Comparison of ENCODE assay signal across 8 mouse cellular contexts in the genomic region with DNA sequence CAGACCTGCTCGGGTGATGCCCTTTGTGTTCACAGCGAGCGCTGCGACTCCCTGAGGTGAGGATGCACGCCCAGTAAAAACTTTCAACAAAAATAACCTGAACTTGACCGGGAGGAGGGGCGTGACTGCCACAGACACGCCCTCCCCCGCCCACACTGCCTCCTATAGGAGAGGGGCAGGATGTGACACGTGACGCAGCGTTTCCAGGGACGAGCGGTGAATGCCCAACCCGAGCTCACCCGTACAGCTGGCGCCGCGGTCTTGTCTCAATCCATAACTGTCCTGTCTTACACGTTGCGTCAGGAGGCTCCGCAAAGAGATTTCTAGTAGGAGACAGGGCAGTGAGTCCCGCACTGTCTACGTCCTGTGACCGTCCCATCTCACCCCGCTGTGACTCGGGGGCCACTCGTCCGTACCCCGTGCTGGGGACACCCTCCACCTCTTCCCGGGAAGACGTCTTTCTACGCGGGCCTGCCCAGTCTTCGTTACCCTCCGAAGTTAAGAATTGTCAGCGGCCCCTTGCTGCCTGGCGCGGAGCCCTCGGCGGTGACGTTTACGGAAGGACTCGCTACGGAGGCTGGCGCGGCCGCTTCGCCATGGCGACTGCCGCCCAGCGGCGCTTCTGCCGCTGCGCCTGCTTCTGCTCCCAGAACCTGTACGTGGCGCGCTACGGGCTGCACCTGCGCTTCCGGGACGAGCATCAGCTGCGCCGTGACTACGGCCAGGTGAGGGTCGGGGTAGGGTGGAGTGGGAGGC. TPM values are rescaled to one million over a fixed set of nuclear protein-coding genes. Genes with fewer than 3 reads are reported as not detected.
A peak's percentile ranks its signal among the peaks of the same experiment; 100 is the strongest.
DNase-seq lines count a peak whose midpoint lies in the region; ATAC-seq and TF ChIP-seq lines count a peak whose summit lies in the region.

A gene (plus strand): TSS at position 556 of the 756 bp plus-strand sequence.

- peak; percentile 35; the same call in 1 of the 2 replicates for TF ChIP-seq POLR2A in olfactory bulb, adult 2 months (IDR thresholded peaks at IDR 0.05; ENCODE audit: insufficient read depth, low read depth, low read length)
- TF ChIP-seq POLR2A in thymus, adult 2 months (IDR thresholded peaks at IDR 0.05; ENCODE audit: control insufficient read depth, extremely low read depth, insufficient read depth, low read length, poor library complexity) = peak; percentile 44

- TF ChIP-seq CTCF in G1E (IDR thresholded peaks at IDR 0.05; ENCODE audit: low read depth, low read length) = no peak
- peak; percentile 51 for TF ChIP-seq CTCF in layer of hippocampus, adult 2 months (conservative IDR thresholded peaks at IDR 0.05)
- peak; percentile 57 for TF ChIP-seq CTCF in lung, embryonic 14.5 days (IDR thresholded peaks at IDR 0.05; ENCODE audit: low read depth)
- no peak for TF ChIP-seq CTCF in olfactory bulb, adult 2 months (IDR thresholded peaks at IDR 0.05; ENCODE audit: insufficient read depth, low read depth, low read length)
- TF ChIP-seq CTCF in thymus, adult 2 months (IDR thresholded peaks at IDR 0.05; ENCODE audit: borderline replicate concordance, control insufficient read depth, extremely low read depth, insufficient read depth, low read length, poor library complexity) = peak; percentile 68; the same call in 1 of the 2 replicates

- H3K9me3 ChIP-seq in G1E (replicated peaks) = peaks cover 4% of the 10 kb centered on the region; the same call in 1 of the 2 replicates
- H3K9me3 ChIP-seq in forebrain, embryonic 16.5 days (ENCODE audit: control insufficient read depth, low read length) = no peaks in the 10 kb centered on the region
- no peaks in the 10 kb centered on the region for H3K9me3 ChIP-seq in lung, embryonic 14.5 days (ENCODE audit: low read depth, low read length)

- H3K4me2 ChIP-seq in forebrain, embryonic 16.5 days (ENCODE audit: low read length) = peak within 1 kb of the TSS; percentile 91
- peak within 1 kb of the TSS; percentile 94 for H3K4me2 ChIP-seq in lung, embryonic 14.5 days

- peak; percentile 87 for ATAC-seq in G1E (ENCODE audit: extremely low read depth, insufficient number of reproducible peaks, low FRiP score, poor library complexity, severe bottlenecking)
- peak; percentile 98 for ATAC-seq in forebrain, embryonic 16.5 days
- ATAC-seq in lung, embryonic 14.5 days (ENCODE audit: insufficient read depth) = peak; percentile 98

- peaks cover 48% of the 10 kb centered on the region for H3K4me1 ChIP-seq in G1E (ENCODE audit: insufficient read depth, low read depth, low read length)
- peaks cover 26% of the 10 kb centered on the region for H3K4me1 ChIP-seq in forebrain, embryonic 16.5 days (replicated peaks; ENCODE audit: control insufficient read depth, insufficient read depth, low read length)
- peaks cover 5% of the 10 kb centered on the region; the same call in 1 of the 2 replicates for H3K4me1 ChIP-seq in lung, embryonic 14.5 days (ENCODE audit: insufficient read depth)
- H3K4me1 ChIP-seq in olfactory bulb, adult 2 months (ENCODE audit: control insufficient read depth, insufficient read depth, low read length) = peaks cover 33% of the 10 kb centered on the region
- peaks cover 25% of the 10 kb centered on the region for H3K4me1 ChIP-seq in thymus, adult 2 months (replicated peaks; ENCODE audit: control insufficient read depth, insufficient read depth, low read length)

- under 1% methylated on average over 66 of the region's 66 CpGs for WGBS in forebrain, embryonic 16.5 days
- under 1% methylated on average over 66 of the region's 66 CpGs for WGBS in lung, embryonic 14.5 days
- under 1% methylated on average over 66 of the region's 66 CpGs for WGBS in olfactory bulb, adult 2 months
- under 1% methylated on average over 66 of the region's 66 CpGs for WGBS in thymus, adult 2 months

- peak within 1 kb of the TSS; percentile 91 for H3K4me3 ChIP-seq in G1E (ENCODE audit: low read depth, low read length)
- peak within 1 kb of the TSS; percentile 84 for H3K4me3 ChIP-seq in forebrain, embryonic 16.5 days (replicated peaks; ENCODE audit: low read length)
- peak within 1 kb of the TSS; percentile 80 for H3K4me3 ChIP-seq in layer of hippocampus, adult 2 months
- peak within 1 kb of the TSS; percentile 85 for H3K4me3 ChIP-seq in lung, embryonic 14.5 days (ENCODE audit: low read depth, low read length)
- H3K4me3 ChIP-seq in olfactory bulb, adult 2 months (ENCODE audit: insufficient read depth, low read depth, low read length) = peak within 1 kb of the TSS; percentile 98
- peak within 1 kb of the TSS; percentile 81 for H3K4me3 ChIP-seq in thymus, adult 2 months (ENCODE audit: control insufficient read depth, insufficient read depth, low read length)

- peak within 1 kb of the TSS; percentile 73 for H3K9ac ChIP-seq in forebrain, embryonic 16.5 days (replicated peaks; ENCODE audit: low read depth, low read length)
- H3K9ac ChIP-seq in lung, embryonic 14.5 days = peak within 1 kb of the TSS; percentile 64

- H3K27me3 ChIP-seq in G1E (ENCODE audit: insufficient read depth, low read length) = no peaks in the 10 kb centered on the region
- no peaks in the 10 kb centered on the region for H3K27me3 ChIP-seq in forebrain, embryonic 16.5 days (replicated peaks; ENCODE audit: control insufficient read depth, insufficient read depth, low read length)
- H3K27me3 ChIP-seq in lung, embryonic 14.5 days (ENCODE audit: insufficient read depth, low read length) = no peaks in the 10 kb centered on the region
- no peaks in the 10 kb centered on the region for H3K27me3 ChIP-seq in thymus, adult 2 months (ENCODE audit: control insufficient read depth, insufficient read depth, low read length)

- intact Hi-C loops in heart, postnatal 36 days (cut with DNase I) = no loop called here

- H3K36me3 ChIP-seq in G1E (replicated peaks) = peaks cover 32% of the 10 kb centered on the region
- H3K36me3 ChIP-seq in forebrain, embryonic 16.5 days (ENCODE audit: control insufficient read depth, insufficient read depth) = no peaks in the 10 kb centered on the region
- H3K36me3 ChIP-seq in lung, embryonic 14.5 days (ENCODE audit: insufficient read depth) = peaks cover 5% of the 10 kb centered on the region; the same call in 1 of the 2 replicates
- no peaks in the 10 kb centered on the region for H3K36me3 ChIP-seq in thymus, adult 2 months (ENCODE audit: control insufficient read depth, insufficient read depth, low read length)

- DNase-seq in G1E (ENCODE audit: low spot score) = peak; percentile 99
- DNase-seq in cerebellum, adult 18-20 months = peak; percentile 94 to 96
- DNase-seq in heart, postnatal 36 days = peak; percentile 97
- peak; percentile 94 for DNase-seq in layer of hippocampus, adult 2 months (ENCODE audit: low spot score in 2 of 2)
- peak; percentile 98 for DNase-seq in lung, embryonic 14.5 days
- DNase-seq in thymus, adult 2 months = peak; percentile 94

- H3K27ac ChIP-seq in forebrain, embryonic 16.5 days (ENCODE audit: low read length) = peak within 1 kb of the TSS; percentile 90
- H3K27ac ChIP-seq in layer of hippocampus, adult 2 months = peak within 1 kb of the TSS; percentile 96
- peak within 1 kb of the TSS; percentile 85 for H3K27ac ChIP-seq in lung, embryonic 14.5 days (ENCODE audit: low read depth)
- H3K27ac ChIP-seq in olfactory bulb, adult 2 months (ENCODE audit: insufficient read depth, low read depth, low read length) = peak within 1 kb of the TSS; percentile 99
- H3K27ac ChIP-seq in thymus, adult 2 months (ENCODE audit: control insufficient read depth, insufficient read depth, low read length) = peak within 1 kb of the TSS; percentile 66

RNA-seq across cellular contexts. Expression of the gene that starts here (rescaled TPM):
- total RNA-seq in G1E (2014; fragmentation: Nextera tagmentation) (7.2 and 28.1 TPM in 2 replicates), G1E (2017) (14.9 and 15.4 TPM in 2 replicates)
- polyA plus RNA-seq in G1E (2012) = 60.2 and 73.8 TPM in 2 replicates
- polyA plus RNA-seq in forebrain, embryonic 16.5 days (2015; fragmentation: Nextera tagmentation; extraction: Ambion mirVana) = 37.4 and 38.6 TPM in 2 replicates
- 10 to 100 TPM; 14.4 to 16.2 TPM for total RNA-seq in heart, postnatal 36 days (2021)
- 10 to 100 TPM; 32.7 to 38.7 TPM for total RNA-seq in layer of hippocampus, adult 2 months (2021)
- polyA plus RNA-seq in lung, embryonic 14.5 days (2014; fragmentation: Nextera tagmentation; extraction: Ambion mirVana) = 13.3 and 13.4 TPM in 2 replicates
- polyA plus RNA-seq in olfactory bulb, adult 2 months (2012; ENCODE audit: insufficient read depth, insufficient read length, low replicate concordance, missing spikeins) = not detected in 2 replicates
- 87.7 and 88.9 TPM in 2 replicates for polyA plus RNA-seq in thymus, adult 2 months (2012; rRNA removed)

Comparison
In these comparisons a context has a peak if more than half of its experiments do, and no peak if none do; other contexts are left out.
1. Peak in every context shown above with its lines: DNase-seq, ATAC-seq, H3K4me3 ChIP-seq and H3K27ac ChIP-seq.
2. CTCF ChIP-seq: peak in layer of hippocampus, adult 2 months (single experiment), lung, embryonic 14.5 days (single experiment) and thymus, adult 2 months (single experiment); none in G1E (single experiment) and olfactory bulb, adult 2 months (single experiment).